In the genomic region with DNA sequence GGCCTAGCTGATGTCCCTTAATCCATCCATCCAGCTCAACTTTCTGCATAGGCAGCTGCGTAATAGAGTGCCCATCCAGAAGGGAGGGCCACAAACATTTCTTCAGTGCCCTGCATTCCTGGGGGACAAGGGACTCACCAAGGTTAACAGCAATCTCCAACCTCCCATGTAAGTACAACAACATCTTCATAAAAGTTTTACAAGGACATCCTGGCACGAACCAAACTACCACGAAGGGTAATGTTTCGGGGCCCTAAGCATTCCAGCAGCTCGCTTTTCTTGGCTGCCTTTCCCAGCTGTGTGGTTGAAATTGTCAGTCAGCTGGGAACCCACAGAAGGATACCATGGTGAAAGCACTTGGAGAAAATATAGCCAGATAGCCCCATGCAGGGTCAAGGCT, we compare ENCODE assay signal across 13 mouse cellular contexts.
DNase-seq lines count a peak whose midpoint lies in the region; ATAC-seq and TF ChIP-seq lines count a peak whose summit lies in the region.
"Had no signal": no experiment of that assay in that cellular context is flagged by ENCODE, and none has a peak within 500 bp of the region (broad histone marks: within the 10 kb centered on the region; RNA-seq: fewer than 3 reads in every experiment).

No protein-coding gene starts in this region.

- intact Hi-C loops in left cerebral cortex, postnatal 10 days (cut with DNase I), result no loop called here

- H3K27ac ChIP-seq in layer of hippocampus, adult 2 months, result 0 out of 2 replicates have a peak overlapping the region, but pooled peaks have one; percentile 32
- peak overlapping the region; percentile 30 for H3K27ac ChIP-seq in embryonic facial prominence, embryonic 14.5 days (replicated peaks; ENCODE audit: low read depth, low read length)
- no peak overlapping the region for H3K27ac ChIP-seq in hindbrain, embryonic 14.5 days
- H3K27ac ChIP-seq: forebrain, embryonic 15.5 days had no signal

- no peak overlapping the region for H3K4me3 ChIP-seq in layer of hippocampus, adult 2 months
- H3K4me3 ChIP-seq in embryonic facial prominence, embryonic 14.5 days (ENCODE audit: low read depth, low read length), result no peak overlapping the region
- H3K4me3 ChIP-seq in hindbrain, embryonic 14.5 days (replicated peaks; ENCODE audit: low read length), result no peak overlapping the region
- H3K4me3 ChIP-seq: forebrain, embryonic 15.5 days had no signal

- 60% methylated on average over 5 of the region's 5 CpGs for WGBS in embryonic facial prominence, embryonic 14.5 days
- WGBS in hindbrain, embryonic 14.5 days, result 81% methylated on average over 5 of the region's 5 CpGs

- no peaks in the 10 kb centered on the region for H3K27me3 ChIP-seq in embryonic facial prominence, embryonic 14.5 days (replicated peaks; ENCODE audit: control insufficient read depth, insufficient read depth, low read length)
- no peaks in the 10 kb centered on the region for H3K27me3 ChIP-seq in hindbrain, embryonic 14.5 days (ENCODE audit: control insufficient read depth, insufficient read depth, low read length)
- H3K27me3 ChIP-seq: forebrain, embryonic 15.5 days had no signal

- H3K4me2 ChIP-seq in embryonic facial prominence, embryonic 14.5 days (ENCODE audit: low read depth, low read length), result no peak overlapping the region
- no peak overlapping the region for H3K4me2 ChIP-seq in hindbrain, embryonic 14.5 days (replicated peaks)
- H3K4me2 ChIP-seq: forebrain, embryonic 15.5 days had no signal

- no peak for TF ChIP-seq CTCF in layer of hippocampus, adult 2 months (conservative IDR thresholded peaks at IDR 0.05)

- no peaks in the 10 kb centered on the region for H3K36me3 ChIP-seq in embryonic facial prominence, embryonic 14.5 days (ENCODE audit: control insufficient read depth, insufficient read depth, low read length)
- no peaks in the 10 kb centered on the region for H3K36me3 ChIP-seq in hindbrain, embryonic 14.5 days (replicated peaks; ENCODE audit: control insufficient read depth, insufficient read depth)
- H3K36me3 ChIP-seq: forebrain, embryonic 15.5 days had no signal

- H3K9ac ChIP-seq in embryonic facial prominence, embryonic 14.5 days (ENCODE audit: low read depth, low read length), result no peak overlapping the region
- no peak overlapping the region for H3K9ac ChIP-seq in hindbrain, embryonic 14.5 days
- H3K9ac ChIP-seq: forebrain, embryonic 15.5 days had no signal

- H3K9me3 ChIP-seq in embryonic facial prominence, embryonic 14.5 days (ENCODE audit: control insufficient read depth, low read length), result no peaks in the 10 kb centered on the region
- no peaks in the 10 kb centered on the region for H3K9me3 ChIP-seq in hindbrain, embryonic 14.5 days (ENCODE audit: control insufficient read depth, low read length)
- H3K9me3 ChIP-seq: forebrain, embryonic 15.5 days had no signal

- 0 out of 2 replicates have a peak, but pooled peaks have one; percentile 41 for ATAC-seq in embryonic facial prominence, embryonic 14.5 days (ENCODE audit: low read depth)
- ATAC-seq in hindbrain, embryonic 14.5 days (ENCODE audit: low FRiP score), result no peak
- ATAC-seq: forebrain, embryonic 15.5 days; intestine, embryonic 16.5 days had no signal

- peaks cover 15% of the 10 kb centered on the region; the same call in 1 of the 2 replicates for H3K4me1 ChIP-seq in embryonic facial prominence, embryonic 14.5 days (ENCODE audit: control insufficient read depth, insufficient read depth, low read length)
- no peaks in the 10 kb centered on the region for H3K4me1 ChIP-seq in hindbrain, embryonic 14.5 days (replicated peaks; ENCODE audit: control insufficient read depth, insufficient read depth, low read length)

- peak; percentile 52 to 76 for DNase-seq in adrenal gland, adult (ENCODE audit: inconsistent age in 2 of 2, low spot score in 1 of 2)
- DNase-seq in adrenal gland, postnatal 4 days (ENCODE audit: low spot score in 2 of 2), result no peak
- DNase-seq in layer of hippocampus, adult 2 months (ENCODE audit: low spot score in 2 of 2), result no peak
- no peak for DNase-seq in layer of hippocampus, postnatal 25 days (ENCODE audit: extremely low spot score in 1 of 2, low spot score in 1 of 2)
- peak; percentile 63 for DNase-seq in embryonic facial prominence, embryonic 14.5 days (ENCODE audit: low spot score)
- DNase-seq in kidney, postnatal 25 days, result peak; percentile 18 to 35
- no peak for DNase-seq in left cerebral cortex, postnatal 10 days (ENCODE audit: extremely low spot score in 1 of 2, low spot score in 2 of 2)
- DNase-seq in hindbrain, embryonic 14.5 days (ENCODE audit: low spot score), result no peak
- DNase-seq: cerebellum, adult 11 months; lung, adult 2 months; right cerebral cortex, postnatal 14 days had no signal

Comparison
In these comparisons a context has a peak if more than half of its experiments do, and no peak if none do; other contexts are left out.
1. DNase-seq: peak in adrenal gland, adult (2 of 2), embryonic facial prominence, embryonic 14.5 days (single experiment) and kidney, postnatal 25 days (2 of 2); none in adrenal gland, postnatal 4 days (0 of 2), layer of hippocampus, adult 2 months (0 of 2), layer of hippocampus, postnatal 25 days (0 of 2), left cerebral cortex, postnatal 10 days (0 of 2) and hindbrain, embryonic 14.5 days (single experiment).